Mouse (Mus musculus) thymus, postnatal 25 days (tissue): ENCODE data around the gene Nudcd3.
A peak's percentile ranks its signal among the peaks of the same experiment; 100 is the strongest.

Experiments used
- DNase-seq: peaks from one replicate; pipeline ENCODE4 v3.0.0; 2022

The Nudcd3 gene

DNA sequence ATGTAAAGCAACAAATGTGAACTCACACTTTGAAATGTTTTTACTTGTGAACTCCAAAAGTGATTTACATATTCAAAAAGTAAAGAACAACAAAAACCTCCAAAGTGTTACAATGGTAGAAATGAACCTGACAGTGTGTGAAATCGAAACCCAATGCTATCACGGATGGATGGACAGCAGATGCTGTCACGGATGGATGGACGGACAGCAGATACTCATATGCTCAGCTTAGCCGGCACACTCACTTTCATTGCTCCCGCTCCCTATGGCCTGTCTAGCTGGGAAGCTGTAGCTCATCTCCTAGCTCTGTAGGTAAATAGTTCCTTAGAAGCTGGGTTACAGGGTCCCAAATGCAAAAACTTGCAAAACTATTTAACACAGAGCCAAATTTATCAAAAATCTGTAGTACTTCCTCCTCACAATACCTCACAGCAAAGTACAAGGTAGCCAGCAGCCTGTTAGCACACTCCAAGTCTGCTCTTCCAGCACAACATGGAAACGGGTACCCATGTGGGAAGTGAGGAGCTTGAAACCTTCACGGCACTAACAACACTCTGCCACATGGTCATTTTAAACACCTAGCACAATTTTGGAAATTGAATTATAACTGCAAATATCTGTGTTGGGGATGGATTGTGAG, 22.3 kb downstream of the Nudcd3 start:
- DNase-seq, result no peak

DNA sequence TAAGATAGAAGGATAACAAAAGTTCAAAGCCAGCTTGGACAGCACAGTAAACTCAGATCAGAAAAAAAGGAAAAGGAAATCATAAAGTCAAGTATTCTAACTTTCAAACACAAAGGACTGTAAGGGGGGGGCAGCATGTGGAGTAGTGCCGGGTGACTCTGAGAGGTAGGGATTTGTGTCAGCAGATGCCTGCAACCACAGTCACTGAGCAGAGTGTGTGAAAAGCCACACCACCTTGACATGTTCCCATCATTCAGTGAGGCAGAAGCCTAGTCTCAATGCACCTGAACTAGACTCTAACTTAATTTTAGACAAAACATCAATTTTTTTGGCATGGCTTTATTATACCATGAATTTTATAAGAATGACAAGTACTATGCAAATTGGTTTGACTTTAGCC, 24.7 kb downstream of the Nudcd3 start:
- no peak for DNase-seq

DNA sequence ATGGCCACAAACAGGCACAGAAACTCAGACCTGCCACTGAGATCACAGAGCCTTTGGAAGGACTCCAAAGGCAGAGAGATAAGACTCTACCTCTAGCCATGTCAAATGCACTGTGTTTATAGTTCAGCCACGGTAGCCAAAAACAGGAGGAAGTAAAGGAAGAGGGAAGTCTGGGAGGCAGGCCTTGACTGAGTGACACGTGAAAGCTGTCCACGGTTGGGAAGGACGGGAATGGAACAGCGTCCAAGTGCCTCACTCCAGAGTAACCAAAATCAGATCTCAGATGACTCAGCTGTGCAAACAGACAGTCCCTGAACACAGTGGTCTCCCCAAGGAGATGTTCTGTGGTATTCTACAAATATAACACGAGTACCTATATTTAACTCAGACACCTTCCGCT, 25.5 kb downstream of the Nudcd3 start:
- DNase-seq, result no peak

DNA sequence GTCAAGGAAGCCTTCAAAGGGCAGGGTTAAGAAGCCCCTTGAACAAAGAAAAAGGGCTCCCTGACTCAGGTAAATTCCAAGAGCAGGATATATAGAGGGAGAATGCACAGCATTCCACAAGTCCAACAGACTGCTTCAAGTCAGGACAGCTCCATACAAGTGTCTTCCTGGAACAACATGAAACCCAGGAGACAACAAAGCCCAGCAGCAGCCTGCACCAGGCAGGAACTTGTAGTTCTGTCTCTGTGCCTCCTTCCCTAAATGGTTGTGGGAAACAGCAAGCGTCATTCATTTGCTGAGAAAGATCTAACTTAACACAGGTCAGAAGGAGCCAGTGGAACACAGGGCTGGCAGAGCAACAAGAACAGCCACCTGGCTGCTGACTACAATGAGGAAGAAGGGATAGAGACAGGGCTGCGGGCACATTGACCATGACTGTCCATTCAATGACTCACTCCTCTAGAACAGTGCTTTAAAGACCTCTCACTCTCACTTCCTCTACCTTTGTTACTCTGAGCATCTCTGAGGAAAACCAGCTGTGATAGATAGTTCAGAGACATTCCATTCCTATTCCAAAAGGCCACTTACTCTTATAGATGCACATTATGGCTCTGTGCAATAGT, 31.1 kb downstream of the Nudcd3 start:
- DNase-seq, result no peak

DNA sequence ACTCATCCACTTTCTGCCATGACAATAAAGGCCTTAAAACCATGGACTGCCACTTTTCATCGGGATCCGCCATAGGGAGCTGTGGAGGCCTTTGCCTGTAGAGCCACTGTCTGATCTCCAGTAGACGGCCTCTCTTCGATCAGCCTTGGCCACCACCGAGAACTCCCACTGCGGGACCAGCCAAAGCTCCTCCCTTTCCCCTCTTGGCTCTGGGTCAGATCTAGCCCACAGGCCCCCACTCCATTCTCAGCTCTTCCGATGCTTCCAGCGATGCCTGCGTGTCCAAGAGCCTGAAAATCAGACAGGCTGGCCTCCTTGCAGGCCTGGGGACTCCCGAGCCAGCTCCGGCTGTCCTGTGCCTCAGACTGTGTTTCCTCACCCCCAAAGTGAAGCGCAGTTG, 33.9 kb downstream of the Nudcd3 start:
- no peak for DNase-seq

DNA sequence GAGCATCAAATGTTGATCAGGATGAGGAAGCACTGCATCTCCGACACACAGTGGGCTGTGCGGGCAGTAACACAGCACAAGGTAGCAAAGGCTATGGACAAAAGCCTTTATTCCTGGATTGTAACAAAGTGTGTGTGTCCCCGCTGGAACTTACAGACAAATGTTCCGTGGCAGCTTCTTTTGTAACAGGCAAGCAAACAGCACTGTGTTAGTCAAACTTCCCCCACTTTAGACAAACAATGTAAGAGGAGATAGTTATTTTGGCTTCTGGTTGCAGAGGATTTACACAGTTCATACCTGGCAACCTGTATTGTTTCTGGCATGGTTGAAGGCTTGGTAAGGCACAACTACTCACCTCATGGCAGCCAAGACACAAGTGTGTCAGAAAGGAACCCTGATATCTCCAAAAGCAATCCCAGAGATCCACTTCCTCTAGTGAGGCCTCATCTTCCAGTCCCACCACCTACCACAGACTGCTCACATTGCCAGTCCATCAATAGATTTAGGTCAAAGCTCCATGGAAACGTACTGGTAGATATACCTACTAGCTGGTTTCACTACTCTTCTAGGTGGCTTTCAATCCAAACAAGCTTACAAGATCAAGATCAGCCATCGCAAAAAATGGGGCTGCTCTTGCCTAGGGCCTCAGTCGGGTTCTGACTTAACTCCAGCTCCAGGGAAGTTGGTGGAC, 34.7 kb downstream of the Nudcd3 start:
- no peak for DNase-seq

DNA sequence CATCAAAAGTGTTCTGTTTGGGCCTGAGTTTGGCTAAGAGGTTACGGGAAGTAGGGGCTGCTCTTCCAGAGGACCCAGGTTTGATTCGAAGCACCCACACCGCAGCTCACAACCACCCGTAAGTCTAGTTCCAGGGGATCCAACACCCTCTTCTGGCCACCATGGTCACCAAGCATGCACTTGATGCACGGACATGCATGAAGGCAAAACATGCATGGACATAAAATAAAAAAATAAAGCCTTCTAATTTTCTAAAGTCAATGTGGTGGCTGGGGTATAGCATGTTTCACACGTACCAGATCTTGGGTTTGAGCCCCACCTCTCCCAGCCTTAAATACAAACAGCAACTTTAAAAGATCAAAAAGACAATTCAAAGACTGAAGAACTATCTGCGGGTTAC, 35.4 kb downstream of the Nudcd3 start:
- no peak for DNase-seq

DNA sequence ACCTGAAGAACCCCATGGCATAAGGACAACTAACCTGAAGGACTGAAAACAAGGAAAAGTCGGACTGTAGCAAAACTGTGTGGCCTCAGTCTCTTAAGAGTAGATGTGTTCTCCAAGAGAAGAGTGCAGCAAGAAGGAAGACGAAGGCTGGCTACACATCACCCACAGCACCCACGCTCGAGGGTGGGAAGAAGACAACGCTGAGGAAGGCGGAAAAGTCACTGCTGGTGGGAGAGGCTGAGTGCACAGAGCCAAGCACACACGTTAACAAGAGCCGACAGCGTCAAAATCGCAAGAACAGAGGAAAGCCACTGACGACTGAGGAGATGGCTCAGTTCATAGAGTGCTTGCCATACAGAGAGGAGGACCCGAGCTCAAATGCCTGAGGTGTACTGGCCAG, 36.5 kb downstream of the Nudcd3 start:
- DNase-seq, result no peak

DNA sequence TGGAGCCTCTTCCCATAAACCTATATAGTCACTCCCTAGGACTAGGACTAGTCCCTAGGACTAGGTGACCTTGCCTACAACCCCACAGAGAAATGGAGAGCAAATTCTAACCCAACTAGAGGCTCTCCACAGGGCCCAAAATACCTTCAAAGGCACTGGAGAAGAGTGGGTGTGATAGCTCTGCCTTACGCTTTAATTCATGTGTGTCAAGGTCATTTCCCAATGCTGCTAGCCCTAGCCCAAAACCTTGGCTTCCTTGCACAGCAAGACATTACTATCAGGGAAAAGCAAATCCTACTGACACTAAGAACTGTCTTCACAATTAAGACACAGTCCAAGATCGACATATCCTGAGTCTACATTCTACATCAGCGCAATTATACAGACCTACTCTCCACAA, 37.2 kb downstream of the Nudcd3 start:
- DNase-seq, result no peak

DNA sequence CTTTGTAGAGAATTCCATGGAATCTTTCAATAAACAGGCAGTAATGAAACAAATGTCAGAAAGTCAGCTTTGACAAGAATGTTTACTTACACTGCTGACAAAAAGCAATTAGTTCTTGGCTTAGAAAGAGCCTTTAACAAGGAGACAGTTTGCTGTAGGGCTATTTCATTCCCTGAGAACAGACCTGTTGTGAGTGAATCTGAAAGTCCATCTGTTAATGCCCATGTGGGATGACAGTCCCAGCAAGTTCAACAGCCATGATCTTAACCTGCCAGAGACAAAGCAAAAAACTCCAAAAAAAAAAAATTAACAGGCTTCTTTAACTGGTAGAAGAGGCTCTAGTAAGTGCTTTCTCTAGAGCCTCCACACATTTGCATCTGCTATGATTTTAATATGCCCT, 38.7 kb downstream of the Nudcd3 start:
- no peak for DNase-seq

DNA sequence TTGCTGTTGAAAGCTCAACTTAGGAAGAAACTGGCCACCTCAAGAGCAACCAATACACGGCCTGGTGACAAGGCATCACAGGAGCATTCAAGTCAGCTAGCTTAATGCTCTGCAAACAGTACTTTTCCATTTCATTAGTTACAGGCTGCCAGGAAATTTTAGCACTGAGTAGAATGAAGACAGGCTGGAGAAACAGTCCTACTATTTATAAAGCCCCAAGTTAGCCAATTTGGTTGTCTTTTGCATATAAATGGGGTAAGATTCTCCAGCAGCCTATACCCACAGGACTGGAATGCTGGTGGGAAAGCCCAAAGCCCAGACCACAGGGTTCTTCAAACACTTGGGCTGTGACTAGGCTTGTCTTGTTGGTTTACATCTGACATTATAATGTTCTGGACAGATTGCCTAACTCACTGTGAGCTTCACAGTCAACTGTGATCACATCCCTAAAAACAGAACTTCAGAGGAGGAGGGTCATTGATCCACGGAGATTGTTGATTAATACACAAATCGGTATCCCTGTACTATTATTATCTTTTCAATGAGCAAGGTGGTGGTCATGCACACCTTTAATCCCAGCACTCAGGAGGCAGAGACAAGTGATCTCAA, 39.4 kb downstream of the Nudcd3 start:
- DNase-seq, result no peak

DNA sequence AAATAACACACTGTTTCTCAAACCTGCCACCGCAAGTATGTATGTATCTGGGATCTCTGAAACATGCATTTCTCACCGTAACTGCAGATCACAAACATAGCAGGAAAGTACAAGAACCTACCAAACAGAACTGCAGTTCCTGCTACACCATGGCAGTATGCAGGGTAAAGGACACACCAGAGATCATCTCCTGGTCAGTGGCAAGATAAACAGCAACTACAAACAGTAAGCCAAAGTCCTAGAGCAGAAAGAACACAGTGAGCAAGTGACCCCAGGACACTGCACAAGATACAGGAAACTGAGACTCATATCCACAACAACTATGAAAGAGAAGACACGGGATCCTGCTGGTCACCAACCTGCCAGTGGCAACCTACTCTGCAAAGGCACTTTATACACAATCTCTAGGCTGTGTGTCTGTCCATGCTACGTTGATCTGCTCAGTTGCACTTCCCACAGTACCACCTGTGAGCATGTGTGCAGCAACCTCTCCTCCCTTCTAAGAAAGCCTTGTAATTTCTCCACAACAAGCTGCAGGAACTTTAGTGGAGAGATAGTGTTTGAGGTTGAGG, 40.4 kb downstream of the Nudcd3 start:
- DNase-seq, result no peak

DNA sequence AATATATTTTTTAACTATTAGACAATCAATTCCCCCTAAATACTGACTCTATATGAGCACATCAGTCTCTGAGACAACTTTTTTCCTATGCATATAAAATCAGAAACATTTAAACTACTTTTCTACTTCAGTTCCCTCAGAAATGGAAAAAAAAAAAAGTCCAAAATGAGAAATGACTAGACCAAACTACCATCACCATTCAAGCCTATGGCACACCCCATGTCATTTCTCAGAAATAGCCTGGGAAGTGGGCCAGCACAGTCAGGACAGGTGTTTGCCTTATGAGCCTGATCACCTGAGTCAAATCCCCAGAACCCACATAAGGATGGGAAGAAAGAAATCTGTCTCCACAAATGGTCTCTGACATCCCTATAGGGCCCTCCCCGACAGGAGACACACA, 41.7 kb downstream of the Nudcd3 start:
- no peak for DNase-seq

DNA sequence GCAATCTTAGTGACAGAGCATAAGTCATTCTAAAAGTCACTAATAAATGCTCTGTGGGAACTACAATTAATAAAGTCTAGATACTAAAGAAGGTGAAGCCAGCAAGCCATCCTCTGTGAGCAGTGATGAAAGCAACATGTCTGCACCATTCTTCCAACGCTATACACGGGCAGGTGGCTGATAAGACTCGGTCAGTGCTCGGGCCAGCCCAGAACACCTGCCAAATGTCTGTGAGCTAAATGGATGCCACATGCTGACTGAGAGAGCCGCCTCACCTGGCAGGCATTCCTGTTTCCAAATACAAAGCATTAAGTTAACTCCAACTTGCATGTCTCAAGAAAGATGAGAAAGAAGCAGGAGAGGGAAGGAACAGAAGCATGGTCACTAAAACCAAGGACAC, 43.1 kb downstream of the Nudcd3 start:
- no peak for DNase-seq

DNA sequence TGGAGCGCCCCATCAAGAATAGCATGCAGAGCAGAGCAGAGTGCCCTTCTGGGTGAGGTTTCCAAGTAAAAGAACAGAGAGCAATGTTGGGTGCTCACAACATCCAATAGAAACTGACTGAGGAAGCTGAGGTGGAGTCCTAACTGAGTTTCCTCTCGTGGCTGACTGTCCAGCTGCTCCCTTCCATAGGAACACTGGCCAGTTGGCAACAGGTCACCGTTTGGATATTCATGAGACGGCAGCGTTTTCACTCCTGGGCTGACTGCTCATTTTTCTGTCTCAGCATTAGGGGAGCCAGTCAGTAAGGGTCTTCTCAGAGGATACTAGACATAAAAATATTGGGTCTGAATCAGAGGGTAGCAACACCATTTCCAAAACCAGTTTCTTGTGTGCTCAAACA, 43.6 kb downstream of the Nudcd3 start:
- no peak for DNase-seq

DNA sequence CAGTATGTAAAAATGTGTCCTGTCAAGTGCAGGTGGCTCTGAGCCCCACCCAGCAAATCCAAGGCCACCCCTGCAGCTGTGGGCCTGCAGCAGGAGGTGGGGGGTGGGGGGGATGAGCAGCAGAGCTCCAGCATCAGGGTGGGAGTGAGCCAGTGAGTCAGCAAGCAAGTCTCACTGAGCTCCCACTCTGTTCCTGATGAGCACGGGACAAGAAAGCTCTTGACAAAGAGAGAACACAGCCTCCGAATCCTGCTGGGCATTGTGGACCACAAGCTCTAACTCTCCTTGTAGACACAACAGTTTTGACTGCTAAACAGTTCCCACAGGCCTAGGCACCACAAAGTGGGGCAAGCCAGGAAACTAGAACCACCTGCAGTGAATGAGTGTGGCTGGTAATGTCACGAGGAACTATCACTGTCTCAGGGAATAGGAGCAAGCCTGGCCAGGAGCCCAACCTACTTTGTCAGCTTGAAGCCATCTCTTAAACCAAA, 46.0 kb downstream of the Nudcd3 start:
- DNase-seq, result peak; percentile 76

DNA sequence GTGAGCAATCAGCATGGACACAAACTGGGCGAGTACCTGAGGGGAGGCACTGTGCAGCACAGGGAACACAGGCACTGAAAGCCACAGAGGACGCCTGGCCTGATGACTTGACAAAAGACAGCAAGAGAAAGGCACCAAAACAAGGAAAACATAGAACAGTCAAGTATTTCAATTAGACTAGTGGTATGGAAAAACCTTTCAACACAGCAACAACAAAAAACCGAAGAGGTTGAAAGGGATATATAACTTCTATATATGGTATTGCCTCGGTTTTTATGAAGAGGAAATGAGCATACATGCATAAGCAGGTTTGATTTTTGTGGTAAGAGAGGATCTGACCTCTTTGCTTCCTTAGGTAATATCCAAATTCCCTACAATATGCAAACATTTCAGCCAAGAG, 47.4 kb downstream of the Nudcd3 start:
- DNase-seq, result peak; percentile 28

DNA sequence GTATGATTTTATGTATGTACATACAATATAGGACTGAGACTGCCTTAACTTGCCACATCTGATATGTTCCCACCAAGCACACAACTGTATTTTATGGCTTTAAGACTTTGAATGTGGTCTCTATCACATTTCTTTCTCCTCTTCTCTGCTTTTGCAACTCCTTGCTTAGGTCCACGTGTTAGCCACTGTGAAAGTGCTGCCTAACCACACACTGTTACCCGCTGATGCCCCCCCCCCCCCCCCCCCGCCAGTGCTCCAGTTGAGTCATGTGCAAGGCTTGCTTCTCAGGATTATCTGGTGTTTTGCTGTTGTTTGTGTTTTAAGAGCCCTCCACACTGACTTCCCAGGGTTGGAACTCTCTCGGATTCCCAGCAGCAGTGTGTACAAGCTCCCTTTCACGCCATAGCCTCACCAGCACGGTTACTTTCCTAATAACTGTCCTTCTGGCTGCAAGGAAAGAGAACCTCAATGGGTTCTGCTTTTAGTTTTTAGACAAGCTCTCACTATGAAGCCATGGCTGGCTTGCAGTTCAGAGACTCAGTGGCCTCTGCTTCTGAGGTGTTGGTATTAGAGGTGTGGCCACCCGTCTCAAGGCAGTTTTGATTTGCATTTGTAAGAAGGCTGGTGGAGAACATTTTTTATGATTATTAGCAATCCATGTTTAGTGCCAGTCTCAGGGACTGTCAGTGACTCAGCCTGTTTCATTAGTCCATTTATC, 61.8 kb downstream of the Nudcd3 start:
- DNase-seq, result no peak

DNA sequence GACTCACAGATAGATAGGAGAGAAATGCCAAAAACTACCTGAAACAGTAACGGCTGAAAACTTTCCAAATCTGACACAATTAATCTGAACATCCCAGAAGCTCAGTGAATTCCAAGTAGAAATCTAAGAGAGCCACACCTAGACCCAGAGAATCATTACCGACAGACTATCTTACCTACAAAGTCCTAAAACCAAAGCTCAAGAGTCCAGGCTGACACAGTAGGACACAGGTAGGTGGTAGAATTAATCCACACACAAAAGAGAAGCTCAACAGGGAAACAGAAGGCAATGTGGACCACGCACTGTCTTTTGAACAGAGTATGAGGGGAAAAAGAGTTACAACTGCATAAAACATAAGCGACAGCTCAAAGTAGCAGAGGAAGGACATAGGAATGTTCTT, 67.3 kb downstream of the Nudcd3 start:
- DNase-seq, result no peak

DNA sequence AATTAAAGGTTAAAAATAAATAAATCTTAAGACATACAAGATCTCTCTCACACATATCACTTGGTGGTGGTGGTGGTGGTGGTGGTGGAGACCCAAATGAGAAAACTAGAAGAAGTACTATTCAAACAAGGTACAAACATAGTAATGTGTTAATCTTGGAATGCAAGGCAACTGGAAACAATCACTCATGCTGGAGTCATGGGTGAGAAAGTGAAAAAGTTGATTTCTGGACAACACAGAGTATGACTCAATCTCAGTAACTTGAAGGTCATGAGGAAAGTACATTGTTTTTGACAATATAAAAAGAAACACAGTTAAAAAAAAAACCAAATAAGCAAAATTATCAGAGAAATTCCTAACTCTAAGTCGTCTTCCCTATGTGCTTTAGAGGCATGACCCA, 69.6 kb downstream of the Nudcd3 start:
- DNase-seq, result no peak

DNA sequence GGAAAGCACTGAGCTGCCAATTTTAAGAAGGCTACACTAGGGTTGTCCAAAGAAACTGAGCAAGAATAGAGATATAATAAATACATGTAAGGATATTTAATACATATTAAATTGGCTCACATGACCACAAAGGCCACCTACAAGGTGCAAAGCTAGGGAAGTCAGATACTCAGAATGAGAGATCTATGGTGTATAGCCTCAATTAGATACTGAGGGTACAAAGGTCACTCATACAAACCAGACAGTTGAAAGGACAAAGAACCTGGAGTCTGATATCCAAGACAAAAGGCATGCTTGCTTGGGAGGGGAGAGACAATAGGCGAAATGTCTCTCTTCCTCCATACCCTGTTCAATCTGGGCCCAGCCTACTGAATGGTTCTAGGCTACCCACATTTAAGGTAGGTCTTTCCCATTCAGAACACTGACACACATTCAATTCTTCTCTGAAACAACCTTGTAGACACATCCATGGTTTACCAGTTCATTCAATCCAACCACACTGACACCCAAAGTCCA, 76.6 kb downstream of the Nudcd3 start:
- DNase-seq, result no peak

DNA sequence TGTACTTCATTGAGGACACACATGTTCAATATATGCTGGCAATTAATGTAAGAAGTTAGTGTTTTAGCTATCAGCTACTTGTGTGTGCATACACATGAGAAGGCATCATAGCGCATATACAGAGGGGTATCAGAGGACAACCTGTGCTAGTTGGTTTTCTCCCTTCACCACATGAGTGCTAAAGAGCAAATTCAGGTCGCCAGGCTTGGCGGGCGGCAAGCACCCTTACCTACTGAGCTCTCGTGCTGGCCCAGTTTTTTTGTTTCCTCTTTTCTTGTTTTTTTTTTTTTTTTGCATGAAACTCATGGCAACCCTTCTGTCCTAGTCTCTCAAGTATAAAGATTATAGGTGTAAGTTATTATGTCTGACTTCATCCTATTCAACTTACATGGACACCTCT, 77.6 kb downstream of the Nudcd3 start:
- DNase-seq, result peak; percentile 29

DNA sequence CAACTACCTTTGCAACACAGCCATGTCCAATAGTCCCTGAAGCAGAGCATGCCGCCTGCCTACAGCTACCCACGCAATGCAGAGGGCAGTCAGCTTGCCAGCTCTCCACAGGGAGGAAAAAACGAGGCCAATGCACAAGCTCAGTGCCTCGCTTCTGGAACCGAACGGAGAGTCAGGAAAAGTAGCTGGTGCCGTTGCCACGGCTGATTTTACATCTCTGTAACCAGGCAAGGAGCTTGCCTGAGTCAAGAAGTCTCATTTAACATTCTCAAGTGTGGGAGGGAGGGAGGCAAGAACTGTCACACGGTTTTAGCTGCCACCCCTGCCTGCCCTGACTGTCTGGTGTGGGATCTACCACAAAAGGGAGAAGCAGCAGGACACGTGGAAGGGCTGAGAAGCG, 79.6 kb downstream of the Nudcd3 start:
- DNase-seq, result no peak
